Mouse (Mus musculus): ENCODE measurements around the gene Pla2g12b. TPM values are rescaled to one million over a fixed set of nuclear protein-coding genes. Genes with fewer than 3 reads are reported as not detected.

Pla2g12b gene
- polyA plus RNA-seq, 1 experiment from 2014 or later, result 1.8 TPM

DNA sequence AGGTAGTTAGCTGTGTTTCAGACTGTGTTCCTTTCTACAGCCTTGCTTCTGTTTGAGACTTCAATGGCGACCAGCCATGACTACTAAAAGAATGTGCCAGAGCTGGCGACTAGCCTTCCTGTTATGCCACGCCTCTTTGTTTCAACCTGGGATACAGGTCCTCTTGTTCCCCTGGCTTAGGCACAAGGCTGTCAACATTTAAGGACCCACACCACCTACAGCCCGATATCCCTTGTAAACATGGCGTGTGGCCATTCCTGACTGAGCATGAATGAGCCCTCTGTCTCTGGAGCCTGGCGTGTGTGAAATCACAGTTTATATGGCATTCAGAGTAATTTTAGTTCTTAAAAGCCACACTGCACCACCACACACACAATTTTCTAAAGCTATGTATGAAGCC, 58.8 kb downstream of the Pla2g12b start:
- Histone ChIP-seq H3K27ac (ENCODE audit: low read depth, low read length) (no peak overlapping the region), H3K27me3 (ENCODE audit: control insufficient read depth, insufficient read depth, low read length) (no peaks in the 10 kb centered on the region), H3K4me3 (ENCODE audit: low read depth, low read length) (no peak overlapping the region), H3K9ac (ENCODE audit: low read depth, low read length) (no peak overlapping the region), H3K4me2 (no peak overlapping the region), H3K9me3 (replicated peaks; ENCODE audit: control insufficient read depth, low read length) (no peaks in the 10 kb centered on the region), H3K36me3 (ENCODE audit: control insufficient read depth, insufficient read depth, low read length) (no peaks in the 10 kb centered on the region; the same call in 1 of the 2 replicates), H3K4me1 (ENCODE audit: control insufficient read depth, insufficient read depth, low read length) (no peaks in the 10 kb centered on the region)
- WGBS (ENCODE audit: insufficient replicate concordance), result 85% methylated on average over 6 of the region's 6 CpGs
- ATAC-seq (replicated peaks; ENCODE audit: insufficient number of reproducible peaks, low FRiP score, low TSS enrichment), result no peak

DNA sequence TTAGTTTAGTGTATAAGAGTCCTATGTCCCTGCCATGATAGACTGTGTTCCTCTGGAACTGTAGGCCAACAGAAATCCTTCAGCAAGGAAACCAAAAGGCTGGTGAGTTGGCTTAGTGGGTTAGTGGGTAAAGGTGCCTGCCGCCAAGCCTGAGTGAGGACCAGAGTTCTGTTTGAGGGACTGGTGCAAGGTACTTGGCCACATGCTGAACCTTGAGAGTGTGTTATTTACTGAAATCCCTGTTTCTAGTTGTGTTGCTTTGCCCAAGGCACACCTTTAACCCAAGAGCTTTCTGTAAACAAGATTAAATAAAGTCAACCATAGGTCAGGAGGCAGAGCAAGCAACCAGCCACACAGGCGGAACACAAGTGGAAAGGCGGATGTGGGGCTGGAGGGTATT, 62.1 kb downstream of the Pla2g12b start:
- 82% methylated on average over 3 of the region's 3 CpGs for WGBS (ENCODE audit: insufficient replicate concordance)
- H3K36me3 ChIP-seq (ENCODE audit: control insufficient read depth, insufficient read depth, low read length), result no peaks in the 10 kb centered on the region
- H3K4me2 ChIP-seq, result no peak overlapping the region

DNA sequence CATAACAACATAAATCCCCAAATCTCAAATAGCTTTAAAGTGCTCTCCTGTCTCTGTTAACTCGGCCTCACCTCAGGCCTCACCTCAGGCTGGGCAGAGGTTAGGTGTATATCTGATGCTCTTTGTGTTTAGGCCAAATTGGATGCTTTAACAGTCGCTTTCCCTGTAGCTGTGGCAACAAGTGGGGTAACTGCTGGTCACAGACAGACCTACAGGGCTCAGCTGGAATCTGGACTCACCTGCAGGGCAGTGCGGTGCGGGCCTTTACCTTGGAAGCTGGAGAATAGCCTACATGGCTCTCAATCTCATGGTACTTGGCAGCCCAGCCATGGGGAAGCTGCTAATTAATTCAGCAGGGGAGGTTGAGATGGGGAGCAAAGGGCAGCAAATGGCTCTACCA, 63.2 kb downstream of the Pla2g12b start:
- ATAC-seq (replicated peaks; ENCODE audit: insufficient number of reproducible peaks, low FRiP score, low TSS enrichment), result no peak
- Histone ChIP-seq H3K9me3 (replicated peaks; ENCODE audit: control insufficient read depth, low read length) (no peaks in the 10 kb centered on the region), H3K4me1 (ENCODE audit: control insufficient read depth, insufficient read depth, low read length) (peaks cover 14% of the 10 kb centered on the region; the same call in 1 of the 2 replicates), H3K9ac (ENCODE audit: low read depth, low read length) (no peak overlapping the region), H3K4me3 (ENCODE audit: low read depth, low read length) (no peak overlapping the region), H3K36me3 (ENCODE audit: control insufficient read depth, insufficient read depth, low read length) (no peaks in the 10 kb centered on the region), H3K27ac (ENCODE audit: low read depth, low read length) (no peak overlapping the region), H3K4me2 (no peak overlapping the region), H3K27me3 (ENCODE audit: control insufficient read depth, insufficient read depth, low read length) (no peaks in the 10 kb centered on the region)
- 85% methylated on average over 4 of the region's 4 CpGs for WGBS (ENCODE audit: insufficient replicate concordance)

More for the DNA sequence above, 62.1 kb downstream of the Pla2g12b start:
- Histone ChIP-seq H3K27ac (ENCODE audit: low read depth, low read length) (no peak overlapping the region), H3K27me3 (ENCODE audit: control insufficient read depth, insufficient read depth, low read length) (no peaks in the 10 kb centered on the region), H3K9ac (ENCODE audit: low read depth, low read length) (no peak overlapping the region), H3K4me3 (ENCODE audit: low read depth, low read length) (no peak overlapping the region), H3K4me1 (ENCODE audit: control insufficient read depth, insufficient read depth, low read length) (peaks cover 13% of the 10 kb centered on the region; the same call in 1 of the 2 replicates), H3K9me3 (replicated peaks; ENCODE audit: control insufficient read depth, low read length) (no peaks in the 10 kb centered on the region)
- ATAC-seq (replicated peaks; ENCODE audit: insufficient number of reproducible peaks, low FRiP score, low TSS enrichment), result no peak

DNA sequence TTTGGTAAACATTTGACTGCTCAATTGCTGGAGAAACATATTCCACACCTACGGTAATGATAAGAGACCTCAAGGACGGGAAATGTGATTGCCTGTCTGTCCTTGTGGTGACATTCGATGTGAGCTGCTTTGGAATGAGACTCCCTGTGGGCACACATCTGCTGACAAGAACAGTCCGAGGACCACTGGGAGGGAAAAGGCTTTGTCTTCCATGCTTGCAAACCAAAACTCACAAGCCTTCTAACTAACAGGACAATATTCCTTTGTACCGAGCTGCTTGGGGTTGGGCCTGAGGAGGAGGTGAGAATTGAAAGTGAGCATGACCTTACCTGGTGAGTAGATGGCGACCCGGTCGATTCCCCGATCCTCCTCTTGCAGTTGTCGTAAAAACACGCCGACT, 63.8 kb downstream of the Pla2g12b start:
- peaks cover 14% of the 10 kb centered on the region; the same call in 1 of the 2 replicates for H3K4me1 ChIP-seq (ENCODE audit: control insufficient read depth, insufficient read depth, low read length)
- no peaks in the 10 kb centered on the region for H3K36me3 ChIP-seq (ENCODE audit: control insufficient read depth, insufficient read depth, low read length)
- WGBS (ENCODE audit: insufficient replicate concordance), result 66% methylated on average over 12 of the region's 12 CpGs
- H3K9me3 ChIP-seq (replicated peaks; ENCODE audit: control insufficient read depth, low read length), result no peaks in the 10 kb centered on the region
- no peak overlapping the region for H3K9ac ChIP-seq (ENCODE audit: low read depth, low read length)
- no peak overlapping the region for H3K27ac ChIP-seq (ENCODE audit: low read depth, low read length)
- no peak for ATAC-seq (replicated peaks; ENCODE audit: insufficient number of reproducible peaks, low FRiP score, low TSS enrichment)
- H3K4me2 ChIP-seq, result no peak overlapping the region
- H3K4me3 ChIP-seq (ENCODE audit: low read depth, low read length), result no peak overlapping the region
- H3K27me3 ChIP-seq (ENCODE audit: control insufficient read depth, insufficient read depth, low read length), result no peaks in the 10 kb centered on the region

DNA sequence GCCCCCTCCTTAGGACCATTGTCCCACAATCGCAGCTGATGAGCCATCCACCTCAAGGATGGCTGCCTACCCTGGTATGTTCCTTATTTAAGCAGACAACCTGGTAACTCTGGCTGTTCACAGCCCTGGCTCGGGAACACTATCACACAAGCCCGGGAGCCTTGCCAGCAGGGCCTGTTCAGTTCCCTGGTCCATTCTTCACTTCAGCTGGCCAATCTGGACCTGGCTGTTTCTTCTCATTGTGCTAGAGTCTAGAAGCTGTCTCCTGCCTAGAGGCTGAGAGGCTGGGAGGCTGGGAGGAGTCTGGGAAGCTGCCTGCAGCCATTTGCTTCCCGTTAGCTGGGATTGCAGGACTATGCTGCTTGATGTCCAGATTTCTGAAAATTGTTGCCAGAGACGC, 67.0 kb downstream of the Pla2g12b start:
- Histone ChIP-seq H3K4me3 (ENCODE audit: low read depth, low read length) (no peak overlapping the region), H3K9me3 (replicated peaks; ENCODE audit: control insufficient read depth, low read length) (no peaks in the 10 kb centered on the region), H3K4me2 (no peak overlapping the region), H3K9ac (ENCODE audit: low read depth, low read length) (no peak overlapping the region), H3K27ac (ENCODE audit: low read depth, low read length) (no peak overlapping the region), H3K4me1 (ENCODE audit: control insufficient read depth, insufficient read depth, low read length) (peaks cover 14% of the 10 kb centered on the region; the same call in 1 of the 2 replicates), H3K27me3 (ENCODE audit: control insufficient read depth, insufficient read depth, low read length) (no peaks in the 10 kb centered on the region), H3K36me3 (ENCODE audit: control insufficient read depth, insufficient read depth, low read length) (no peaks in the 10 kb centered on the region)
- no peak for ATAC-seq (replicated peaks; ENCODE audit: insufficient number of reproducible peaks, low FRiP score, low TSS enrichment)
- WGBS (ENCODE audit: insufficient replicate concordance), result 64% methylated on average over 5 of the region's 5 CpGs

Other genes starting within 250 kb of the Pla2g12b start
- gene Sept10, start 181.8 kb upstream of the Pla2g12b start, polyA plus RNA-seq (2014; fragmentation: Nextera tagmentation; extraction: Ambion mirVana), result 40.3 and 46.3 TPM in 2 replicates
- 2.0 and 3.1 TPM in 2 replicates for gene Sowahc, start 181.7 kb upstream of the Pla2g12b start, polyA plus RNA-seq (2014; fragmentation: Nextera tagmentation; extraction: Ambion mirVana)
- gene P4ha1, start 80.4 kb upstream of the Pla2g12b start, polyA plus RNA-seq (2014; fragmentation: Nextera tagmentation; extraction: Ambion mirVana), result 54.8 and 66.1 TPM in 2 replicates
- gene Gm10273, start 8.0 kb upstream of the Pla2g12b start, polyA plus RNA-seq (2014; fragmentation: Nextera tagmentation; extraction: Ambion mirVana), result 11.3 and 12.2 TPM in 2 replicates
- 5.1 and 5.5 TPM in 2 replicates for gene Oit3, start 38.1 kb downstream of the Pla2g12b start, polyA plus RNA-seq (2014; fragmentation: Nextera tagmentation; extraction: Ambion mirVana)
- not detected in 2 replicates for gene Gm10322, start 212.4 kb downstream of the Pla2g12b start, polyA plus RNA-seq (2014; fragmentation: Nextera tagmentation; extraction: Ambion mirVana)
- 27.4 and 28.5 TPM in 2 replicates for gene Mcu, start 213.0 kb downstream of the Pla2g12b start, polyA plus RNA-seq (2014; fragmentation: Nextera tagmentation; extraction: Ambion mirVana)

Measured in heart, embryonic 11.5 days (tissue).